Mouse (Mus musculus): ENCODE measurements around the gene Abcb11. TPM values are rescaled to one million over a fixed set of nuclear protein-coding genes. Genes with fewer than 3 reads are reported as not detected.

The Abcb11 gene
- total and polyA plus RNA-seq, 3 experiments = 0.16 TPM; not detected in 2

GRCm38 (mm10) chr2:69210773-69211172 is 131.6 kb downstream of the Abcb11 start, which contains the start of gene G6pc2:
Gene G6pc2, plus strand, starts transcription at chr2:69211073.
- Histone ChIP-seq H3K27me3 (replicated peaks) (no peaks in the 10 kb centered on the region), H3K9me3 (replicated peaks; ENCODE audit: low read length) (no peaks in the 10 kb centered on the region), H3K79me2 (replicated peaks; ENCODE audit: control insufficient read depth, extremely low read depth, insufficient read depth, poor library complexity, severe bottlenecking) (no peaks in the 10 kb centered on the region), H3K36me3 (replicated peaks in 1 of 2; ENCODE audit: control insufficient read depth in 1 of 2, insufficient read depth in 1 of 2, low read length in 1 of 2) (no peaks in the 10 kb centered on the region), H3K4me1 (ENCODE audit: control insufficient read depth in 1 of 2, insufficient read depth in 2 of 2) (no peaks in the 10 kb centered on the region), H3K27ac (ENCODE audit: insufficient read depth, low read depth) (no peak within 1 kb of the TSS), H3K4me3 (replicated peaks in 1 of 3; ENCODE audit: low read depth in 2 of 3, low read length in 2 of 3, poor library complexity in 1 of 3) (no peak within 1 kb of the TSS), H3K4me2 (ENCODE audit: insufficient read depth, low read depth, poor library complexity, severe bottlenecking) (no peak within 1 kb of the TSS), H3K9ac (ENCODE audit: insufficient read depth, low read depth) (no peak within 1 kb of the TSS)
- dilution Hi-C loops (cut with MboI; ENCODE audit: extremely low pct_ligation_motif_present, extremely low pct_unique_long_range_greater_than_20kb, low sequenced_read_pairs) (no loop called here), in situ Hi-C loops (cut with MboI; ENCODE audit: low pct_ligation_motif_present, low pct_unique_long_range_greater_than_20kb, low sequenced_read_pairs) (no loop called here)
- no peak for TF ChIP-seq ZKSCAN1 (IDR thresholded peaks at IDR 0.05; ENCODE audit: borderline replicate concordance, low read depth, low read length)
- TF ChIP-seq HCFC1 (IDR thresholded peaks at IDR 0.05; ENCODE audit: low read depth, low read length) = no peak
- DNase-seq (ENCODE audit: extremely low read depth) = no peak

DNA sequence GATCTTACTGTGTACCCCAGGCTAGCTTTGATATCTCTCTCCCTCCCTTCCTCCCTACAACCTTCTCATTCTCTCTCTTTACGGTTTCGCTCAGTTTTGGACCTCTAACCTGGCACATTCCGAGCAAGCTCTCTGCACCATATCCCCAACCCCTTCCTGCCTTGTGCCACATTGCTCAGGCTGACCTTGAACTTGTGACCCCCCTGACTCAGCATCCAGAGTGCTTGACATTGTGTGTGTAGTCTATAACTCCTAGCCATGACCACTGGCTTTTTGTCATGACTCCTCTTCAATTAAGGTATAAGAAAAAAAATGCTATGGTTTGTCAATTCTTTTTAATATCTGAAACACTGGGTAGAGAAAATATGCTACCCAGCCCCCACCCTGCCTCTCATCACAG is 132.7 kb downstream of the Abcb11 start:
- TF ChIP-seq JUN (IDR thresholded peaks at IDR 0.05; ENCODE audit: insufficient read depth, low read depth, low read length) = no peak
- no peak for TF ChIP-seq BHLHE40 (IDR thresholded peaks at IDR 0.05; ENCODE audit: low read depth, low read length)
- TF ChIP-seq ELF1 (IDR thresholded peaks at IDR 0.05; ENCODE audit: low read depth, low read length) = no peak
- TF ChIP-seq MEF2A (IDR thresholded peaks at IDR 0.05; ENCODE audit: borderline replicate concordance, low read depth, low read length) = no peak
- TF ChIP-seq USF1 (IDR thresholded peaks at IDR 0.05; ENCODE audit: low read depth, low read length) = no peak
- no peak for TF ChIP-seq UBTF (IDR thresholded peaks at IDR 0.05; ENCODE audit: low read depth, low read length)
- no peak for TF ChIP-seq TBP (conservative IDR thresholded peaks at IDR 0.05; ENCODE audit: low read depth, low read length)
- no peak for TF ChIP-seq MAZ (IDR thresholded peaks at IDR 0.05; ENCODE audit: low read depth, low read length)
- TF ChIP-seq TCF12 (IDR thresholded peaks at IDR 0.05; ENCODE audit: low read depth, low read length) = no peak
- TF ChIP-seq GABPA (IDR thresholded peaks at IDR 0.05; ENCODE audit: insufficient replicate concordance, low read depth, low read length) = no peak
- TF ChIP-seq MAX (IDR thresholded peaks at IDR 0.05; ENCODE audit: low read length) = no peak
- no peak for TF ChIP-seq RAD21 (IDR thresholded peaks at IDR 0.05; ENCODE audit: low read depth, low read length)
- TF ChIP-seq CHD2 (IDR thresholded peaks at IDR 0.05; ENCODE audit: low read length) = no peak
- TF ChIP-seq ZKSCAN1 (IDR thresholded peaks at IDR 0.05; ENCODE audit: borderline replicate concordance, low read depth, low read length) = no peak
- no peak for TF ChIP-seq POLR2AphosphoS2 (IDR thresholded peaks at IDR 0.05; ENCODE audit: low read depth, low read length)
- TF ChIP-seq ZNF384 (IDR thresholded peaks at IDR 0.05; ENCODE audit: low read depth, low read length) = no peak
- Histone ChIP-seq H3K9me3 (replicated peaks; ENCODE audit: low read length) (no peaks in the 10 kb centered on the region), H3K4me3 (replicated peaks in 1 of 3; ENCODE audit: low read depth in 2 of 3, low read length in 2 of 3, poor library complexity in 1 of 3) (no peak overlapping the region), H3K9ac (ENCODE audit: insufficient read depth, low read depth) (no peak overlapping the region), H3K79me2 (replicated peaks; ENCODE audit: control insufficient read depth, extremely low read depth, insufficient read depth, poor library complexity, severe bottlenecking) (peaks cover 9% of the 10 kb centered on the region), H3K36me3 (replicated peaks in 1 of 2; ENCODE audit: control insufficient read depth in 1 of 2, insufficient read depth in 1 of 2, low read length in 1 of 2) (no peaks in the 10 kb centered on the region), H3K27me3 (replicated peaks) (no peaks in the 10 kb centered on the region), H3K4me1 (ENCODE audit: control insufficient read depth in 1 of 2, insufficient read depth in 2 of 2) (peaks cover 0 to 4% of the 10 kb centered on the region in 2 experiments; a peak in 2 of 4 replicates), H3K4me2 (ENCODE audit: insufficient read depth, low read depth, poor library complexity, severe bottlenecking) (no peak overlapping the region), H3K27ac (ENCODE audit: insufficient read depth, low read depth) (no peak overlapping the region)
- in situ Hi-C loops (cut with MboI; ENCODE audit: low pct_ligation_motif_present, low pct_unique_long_range_greater_than_20kb, low sequenced_read_pairs) = no loop called here
- dilution Hi-C loops (cut with MboI; ENCODE audit: extremely low pct_ligation_motif_present, extremely low pct_unique_long_range_greater_than_20kb, low sequenced_read_pairs) = no loop called here
- no peak for DNase-seq (ENCODE audit: extremely low read depth)
